Mouse (Mus musculus): ENCODE data around the gene Drd3.

The Drd3 gene

DNA sequence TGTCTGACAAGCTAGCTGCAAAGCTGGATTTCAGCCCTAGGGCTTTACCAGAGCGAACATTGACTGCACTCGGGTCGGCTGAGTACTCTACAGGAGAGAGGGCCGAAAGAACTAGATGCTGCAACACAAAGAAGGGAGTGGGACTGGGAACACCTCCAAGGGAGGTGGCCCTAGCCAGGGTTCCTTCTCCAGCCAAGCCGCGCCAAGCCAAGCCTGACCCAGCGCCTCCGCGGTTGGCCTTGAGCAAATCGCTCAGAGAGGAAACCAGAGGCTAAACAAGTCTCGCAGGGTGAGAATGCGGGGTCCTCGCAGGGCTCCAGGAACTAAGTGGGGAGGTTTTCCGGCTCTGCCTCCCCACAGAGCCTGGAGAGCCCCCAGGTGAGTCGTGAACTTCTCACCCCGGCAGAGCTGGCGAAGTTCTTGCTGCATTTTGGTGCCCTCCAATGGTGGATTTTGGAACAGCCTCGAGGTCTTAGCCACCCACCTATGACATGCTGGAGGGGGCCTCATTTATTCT is 48.0 kb downstream of the Drd3 start:
- 5% methylated on average over 18 of the region's 18 CpGs for WGBS

DNA sequence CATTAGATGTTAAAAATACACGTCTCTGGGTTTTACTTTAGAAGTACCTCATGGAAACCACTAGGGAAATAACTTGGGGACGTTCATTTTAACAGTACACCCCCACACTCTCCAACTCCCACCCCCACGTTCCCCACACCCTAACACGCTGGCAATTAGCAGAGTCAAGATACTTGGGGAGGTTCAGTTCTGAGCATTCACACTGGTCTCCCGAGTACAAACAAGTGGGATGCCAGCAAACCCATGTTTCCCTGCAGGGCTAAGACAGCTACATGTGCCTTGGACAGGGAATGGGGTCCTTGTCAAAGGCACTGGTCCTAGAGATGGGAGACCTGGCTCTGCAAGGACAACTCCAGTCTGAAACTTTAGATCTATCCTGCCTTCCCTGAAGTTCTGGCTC is 48.6 kb downstream of the Drd3 start:
- 29% methylated on average over 5 of the region's 5 CpGs for WGBS

DNA sequence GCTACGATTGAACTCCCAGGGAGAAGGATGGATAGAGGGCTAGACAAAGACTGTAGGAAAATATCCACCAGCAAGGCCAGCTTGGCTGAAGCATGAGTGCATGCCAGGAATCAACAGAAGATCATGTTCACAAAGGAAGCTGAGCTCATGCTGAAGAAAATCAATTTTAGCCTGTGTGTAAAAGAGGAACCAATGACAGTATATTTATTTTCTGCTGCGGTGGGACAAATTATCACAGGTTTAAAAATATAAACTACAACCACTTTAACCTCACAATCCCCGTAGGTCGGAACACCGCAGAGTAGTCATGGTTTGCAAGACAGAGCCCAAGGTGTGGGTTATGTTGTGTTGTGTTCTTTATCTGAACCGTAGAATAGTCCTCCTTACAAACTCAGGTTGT is 50.5 kb downstream of the Drd3 start:
- WGBS: 87% methylated on average over 6 of the region's 6 CpGs

DNA sequence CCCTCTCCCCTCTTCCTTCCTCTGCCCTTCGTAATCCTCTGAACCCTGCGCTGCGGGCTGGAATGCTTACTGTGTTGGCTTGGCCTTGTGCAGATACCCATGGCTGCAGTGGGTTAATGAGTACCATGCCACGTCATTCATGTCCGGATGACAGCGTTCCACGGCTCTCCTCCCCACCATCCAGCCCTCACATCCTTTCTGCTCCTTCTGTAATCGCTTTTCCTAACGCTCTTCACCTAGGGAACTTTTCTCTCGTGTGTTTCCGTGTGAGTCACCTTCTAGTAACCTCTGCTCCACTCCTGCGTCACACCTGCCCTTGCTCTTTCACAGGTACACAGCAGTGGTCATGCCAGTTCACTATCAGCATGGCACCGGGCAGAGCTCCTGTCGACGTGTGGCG is 53.2 kb downstream of the Drd3 start:
- 87% methylated on average over 16 of the region's 16 CpGs for WGBS

DNA sequence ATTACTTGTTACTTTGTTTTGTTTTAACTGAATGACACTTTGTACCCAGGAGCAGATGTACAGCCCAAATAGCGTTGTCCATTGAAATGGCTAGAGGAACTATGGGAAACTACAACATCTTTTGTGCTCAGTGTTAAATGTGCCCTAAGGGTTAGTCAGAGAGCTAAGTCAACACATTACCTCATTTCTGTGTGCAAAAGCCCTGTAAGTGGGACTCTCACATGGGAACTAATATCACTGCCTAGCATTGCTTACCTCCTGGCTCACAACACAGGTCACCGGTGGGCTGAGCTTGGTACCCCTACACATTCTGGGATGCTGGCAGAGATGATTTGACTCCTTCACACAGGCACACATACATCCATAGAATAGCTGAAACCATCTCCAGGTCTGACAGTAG is 55.6 kb downstream of the Drd3 start:
- 83% methylated on average over 2 of the region's 2 CpGs for WGBS

DNA sequence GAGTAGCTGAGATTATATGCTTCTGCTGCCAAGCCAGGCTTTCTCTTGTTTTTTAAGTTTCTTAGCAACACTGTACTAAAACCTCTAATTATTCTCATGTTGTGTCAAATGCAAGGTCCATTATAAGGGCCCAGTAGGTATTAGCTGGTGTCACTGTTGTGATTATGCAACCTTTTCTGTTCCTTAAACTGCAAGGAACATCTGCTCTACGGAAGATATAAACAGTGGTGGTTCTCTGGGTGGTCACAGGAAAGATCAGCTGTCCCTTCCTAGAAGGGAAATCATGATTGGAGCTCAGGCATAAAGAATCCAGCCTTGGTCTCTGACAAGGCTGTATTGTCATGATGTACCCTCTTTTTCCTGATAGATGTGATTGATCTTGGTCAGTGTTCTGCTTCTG is 57.6 kb downstream of the Drd3 start:
- 85% methylated on average over 1 of the region's 1 CpGs for WGBS

DNA sequence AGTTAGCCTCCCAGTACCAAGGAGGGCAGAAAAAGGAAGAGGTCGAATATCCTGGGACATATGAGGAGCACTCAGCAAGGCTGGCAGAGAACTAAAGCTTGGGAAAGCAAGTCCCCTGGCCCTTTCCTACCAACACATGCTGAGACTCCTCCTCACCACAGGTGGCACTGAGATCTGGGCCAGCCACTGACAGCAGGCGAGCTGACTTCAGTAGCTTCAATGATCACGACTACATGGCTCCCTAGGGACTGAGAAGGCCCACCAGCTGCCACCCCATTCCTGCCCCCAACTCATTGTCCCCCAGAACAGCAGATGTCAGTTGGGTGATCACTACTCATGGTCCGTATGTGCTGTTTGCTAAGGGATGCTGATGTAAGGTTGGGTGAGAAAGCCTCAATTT is 60.8 kb downstream of the Drd3 start:
- 61% methylated on average over 4 of the region's 4 CpGs for WGBS

DNA sequence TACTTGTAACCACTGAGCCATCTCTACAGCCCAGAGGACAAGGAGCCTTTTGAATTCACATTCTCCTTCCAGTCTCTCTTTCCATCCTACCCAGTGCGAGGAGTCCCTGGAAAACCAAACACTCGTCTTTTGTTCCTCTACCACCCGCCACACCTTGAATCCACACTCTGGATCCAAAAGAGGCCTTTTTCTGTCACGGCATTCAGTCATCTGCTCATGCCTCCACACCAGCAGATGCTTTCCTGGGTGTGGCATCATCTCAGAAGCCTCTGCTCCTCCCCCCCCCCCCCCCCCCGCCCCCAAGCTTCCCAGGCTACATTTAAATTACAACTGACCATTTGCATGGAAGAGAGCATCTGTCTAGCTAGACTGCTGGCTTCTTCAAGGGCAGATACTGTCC is 62.5 kb downstream of the Drd3 start:
- 77% methylated on average over 5 of the region's 5 CpGs for WGBS

DNA sequence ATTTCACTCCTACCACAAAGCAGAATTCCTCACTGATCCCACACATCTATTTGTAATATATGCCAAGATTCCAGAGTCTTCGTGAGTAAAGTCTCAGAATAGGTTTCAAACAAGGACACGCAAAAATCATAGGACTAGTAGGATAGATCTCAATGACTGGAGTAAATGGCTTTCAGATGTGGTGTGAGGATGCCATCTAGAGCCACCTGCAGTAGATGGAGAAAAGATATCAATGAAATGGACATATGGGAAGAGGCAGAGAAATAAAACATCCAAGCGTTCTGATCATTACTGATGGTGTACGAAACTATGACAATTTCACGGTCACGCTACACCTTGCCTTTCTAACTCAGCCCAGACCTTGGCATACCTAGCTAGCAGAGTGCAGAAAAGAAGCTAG is 64.6 kb downstream of the Drd3 start:
- 82% methylated on average over 6 of the region's 6 CpGs for WGBS

DNA sequence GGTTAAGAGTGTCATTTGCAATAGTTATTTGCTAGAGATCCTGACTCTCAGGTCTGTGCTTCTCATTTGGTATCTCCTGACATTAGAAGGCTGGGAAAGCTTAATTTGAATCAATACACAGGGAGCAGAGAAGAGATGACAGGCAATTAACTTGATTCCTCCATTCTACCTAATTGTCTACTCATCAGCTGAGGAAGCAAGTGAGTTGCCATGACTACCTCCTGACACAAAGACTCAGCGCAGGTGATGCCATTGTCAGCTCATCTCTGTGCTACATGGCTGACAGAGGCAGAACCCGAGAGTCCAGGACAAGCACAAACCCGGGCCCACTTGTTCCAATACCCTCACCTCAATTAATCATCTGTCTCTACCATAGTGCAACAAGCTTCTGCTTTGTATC is 73.7 kb downstream of the Drd3 start:
- WGBS: 69% methylated on average over 3 of the region's 3 CpGs

DNA sequence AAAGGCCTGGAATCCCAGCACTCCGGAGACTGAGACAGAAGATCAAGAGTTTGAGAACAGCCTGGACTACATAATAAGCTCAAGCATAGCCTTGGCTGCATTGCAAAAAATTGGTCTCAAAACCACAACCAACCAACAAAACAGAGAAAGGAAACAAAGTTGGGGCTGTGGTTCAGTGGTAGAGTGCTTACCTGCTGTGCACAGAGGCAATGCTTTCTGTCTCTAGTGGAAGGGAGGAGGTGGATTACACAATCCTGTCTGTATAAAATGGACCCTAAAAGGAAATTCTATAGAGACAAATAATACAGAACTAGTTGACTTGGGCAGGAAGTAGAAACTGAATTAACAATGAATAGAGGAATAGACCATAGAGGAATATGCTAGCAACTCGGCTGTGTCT is 78.1 kb downstream of the Drd3 start:
- 92% methylated on average over 2 of the region's 2 CpGs for WGBS

DNA sequence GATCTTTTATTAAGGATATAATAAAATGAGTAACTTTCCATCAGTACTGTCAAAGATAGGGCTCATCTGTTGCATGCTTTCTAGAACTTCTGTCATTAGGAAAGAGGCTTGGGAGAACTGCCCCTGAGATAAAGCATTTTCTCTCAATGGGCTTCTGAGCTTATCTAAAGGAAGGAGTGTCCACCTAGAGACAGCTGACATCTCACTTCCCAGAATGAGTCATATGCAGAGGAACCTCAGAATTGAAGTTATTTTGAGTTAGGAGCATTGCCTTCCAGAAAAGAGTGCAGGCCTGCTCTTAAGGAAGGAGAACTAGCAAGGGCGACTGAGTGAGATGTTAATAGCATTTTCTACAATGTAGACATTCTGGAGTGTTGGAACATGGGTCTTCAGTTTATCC is 87.4 kb downstream of the Drd3 start:
- WGBS: 76% methylated on average over 1 of the region's 1 CpGs

DNA sequence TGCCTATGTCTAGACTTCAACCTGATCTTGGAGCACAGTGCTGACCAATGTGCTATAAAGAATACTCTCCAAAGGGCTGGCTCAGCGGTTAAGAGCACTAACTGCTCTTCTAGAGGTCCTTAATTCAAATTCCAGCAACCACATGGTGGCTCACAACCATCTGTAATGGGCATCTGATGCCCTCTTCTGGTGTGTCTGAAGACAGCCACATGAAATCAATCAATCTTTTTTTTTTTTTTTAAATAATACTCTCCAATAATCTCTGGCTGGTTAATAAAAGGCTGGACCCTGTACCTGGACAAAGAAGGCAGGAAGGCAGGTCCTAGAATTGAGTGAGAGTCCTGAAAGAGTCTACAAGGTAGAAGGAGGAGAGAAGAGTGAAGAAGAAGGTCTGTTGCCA is 96.0 kb downstream of the Drd3 start:
- WGBS: 77% methylated on average over 1 of the region's 1 CpGs

DNA sequence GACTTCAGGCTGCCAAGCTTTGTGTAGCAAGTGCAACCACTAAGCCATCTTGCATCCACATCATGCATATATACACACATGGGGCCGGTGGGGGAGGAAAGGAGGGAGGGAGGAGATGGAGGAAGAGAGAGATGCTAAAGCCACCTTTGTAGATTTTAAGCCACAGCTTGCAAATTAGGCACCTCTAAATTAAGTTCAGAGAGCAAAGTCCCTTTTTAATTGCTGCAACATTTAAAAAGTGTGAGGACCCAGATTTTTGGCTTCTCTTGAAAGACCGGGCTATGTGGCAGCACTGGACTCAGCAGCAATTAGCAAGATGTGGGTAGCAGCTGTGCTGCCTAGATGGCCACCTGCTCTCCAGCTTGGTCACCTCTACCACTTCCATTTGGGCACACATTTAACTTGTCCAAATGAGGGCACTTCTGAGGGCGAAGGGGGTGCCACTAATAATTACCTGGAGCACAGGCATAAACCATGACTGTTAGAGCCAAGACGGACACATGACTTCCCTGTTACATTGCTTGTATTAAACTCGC is 105.2 kb downstream of the Drd3 start:
- WGBS: 76% methylated on average over 5 of the region's 5 CpGs

DNA sequence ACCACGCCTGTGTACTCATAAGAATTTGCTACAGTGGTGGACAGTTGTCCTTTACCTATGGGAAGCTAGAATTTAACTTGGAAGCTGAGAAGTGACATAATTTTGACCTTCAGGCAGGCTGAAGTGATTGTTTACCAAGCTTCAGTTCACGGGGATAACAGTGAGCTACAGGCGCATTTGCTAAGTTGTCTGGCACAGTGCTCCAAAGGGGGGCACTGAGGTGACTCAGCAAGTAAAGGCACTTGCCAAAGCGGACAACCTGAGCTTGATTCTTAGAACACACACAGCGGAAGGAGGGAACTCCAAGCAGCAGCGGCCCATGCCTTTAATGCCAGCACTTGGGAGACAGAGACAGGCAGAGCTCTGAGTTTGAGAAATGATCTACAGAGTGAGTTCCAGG is 106.8 kb downstream of the Drd3 start:
- 91% methylated on average over 6 of the region's 6 CpGs for WGBS

DNA sequence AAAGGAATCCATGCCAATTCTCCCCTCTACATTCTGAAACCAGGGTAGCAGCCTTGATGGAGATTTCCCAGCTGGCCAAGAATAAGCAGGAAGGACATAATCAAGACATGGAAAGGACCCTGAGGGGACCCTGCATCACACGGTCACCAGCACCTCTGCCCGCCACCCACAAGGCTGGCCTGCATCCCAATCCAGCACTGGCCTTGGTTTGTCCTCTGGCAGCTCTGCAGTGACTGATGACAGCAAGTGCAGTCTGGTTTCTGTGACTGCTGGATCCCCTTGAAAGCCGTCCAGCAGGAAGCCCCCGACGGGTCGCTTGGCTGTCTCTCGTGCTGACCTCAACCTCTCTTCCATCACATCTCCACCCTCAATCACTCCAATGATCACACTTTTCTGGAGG is 117.6 kb downstream of the Drd3 start:
- WGBS: 79% methylated on average over 7 of the region's 7 CpGs

Measured in cerebral cortex, adult 2 months (tissue).